Comparison of ENCODE assay signal across 14 mouse cellular contexts in genomic region chr9:105887521-105887920, GRCm38 (mm10). TPM values are rescaled to one million over a fixed set of nuclear protein-coding genes. Genes with fewer than 3 reads are reported as not detected.
A peak's percentile ranks its signal among the peaks of the same experiment; 100 is the strongest.
DNase-seq lines count a peak whose midpoint lies in the region; ATAC-seq lines count a peak whose summit lies in the region.
"Had no signal": no experiment of that assay in that cellular context is flagged by ENCODE, and none has a peak within 500 bp of the region (broad histone marks: within the 10 kb centered on the region; RNA-seq: fewer than 3 reads in every experiment).

No protein-coding gene starts in this region.

- ATAC-seq in inflammation-experienced regulatory T-cells, adult 6 months = peak; percentile 97
- no peak for ATAC-seq in megakaryocyte progenitor cell, adult 5-6 weeks (replicated peaks; ENCODE audit: poor library complexity)
- ATAC-seq: hindbrain, postnatal 0 days had no signal

- DNase-seq in embryo, embryonic 10.5 days (ENCODE audit: low spot score) = peak; percentile 6
- no peak for DNase-seq in embryo, embryonic 9.5 days (ENCODE audit: extremely low spot score)
- peak; percentile 14 to 50 for DNase-seq in left cerebral cortex, postnatal 14 days (ENCODE audit: low spot score in 2 of 2)
- no peak for DNase-seq in left cerebral cortex, postnatal 36 days (ENCODE audit: low spot score in 2 of 2)
- DNase-seq in adrenal gland, adult 8-10 months = peak; percentile 39
- no peak for DNase-seq in left cerebral cortex, adult 18-20 months (ENCODE audit: low spot score in 2 of 2)
- DNase-seq: cerebellum, postnatal 25 days; gastrocnemius, adult 2 months; kidney, postnatal 36 days; lung, adult 2 months had no signal

- intact Hi-C loops in left cerebral cortex, postnatal 14 days (cut with DNase I) = no loop called here
- intact Hi-C loops in left cerebral cortex, postnatal 36 days (cut with DNase I) = no loop called here

RNA-seq across cellular contexts. Expression of gene Col6a6, which starts 59.6 kb away (rescaled TPM):
- under 1 TPM; 0.49 to 0.51 TPM for total RNA-seq in left cerebral cortex, postnatal 14 days (2021)
- under 1 TPM; 0.32 to 0.45 TPM for total RNA-seq in left cerebral cortex, postnatal 36 days (2021)
- total RNA-seq in adrenal gland, adult 8-10 months (2022) = 1 to 10 TPM in 3 of 4 experiments, under 1 TPM in 1; 0.80 to 2.6 (median 1.6) TPM
- under 1 TPM in 1 of 3 experiments, not detected in 2; 0.05 TPM for polyA plus RNA-seq in inflammation-experienced regulatory T-cells, adult 6 months (2017; shearing (Covaris generic))
- not detected in 2 replicates for total RNA-seq in megakaryocyte progenitor cell, adult 5-6 weeks (2015)
- total RNA-seq in megakaryocyte progenitor cell, adult 5-6 weeks (2017) = not detected in 2 replicates
- total RNA-seq in left cerebral cortex, adult 18-20 months (2021) = under 1 TPM; 0.16 to 0.56 TPM
- polyA plus RNA-seq: C2C12 had no signal

Comparison
In these comparisons a context has a peak if more than half of its experiments do, and no peak if none do; other contexts are left out.
1. DNase-seq: peak in embryo, embryonic 10.5 days (single experiment), left cerebral cortex, postnatal 14 days (2 of 2) and adrenal gland, adult 8-10 months (single experiment); none in embryo, embryonic 9.5 days (single experiment), left cerebral cortex, postnatal 36 days (0 of 2) and left cerebral cortex, adult 18-20 months (0 of 2).